Mouse (Mus musculus) C2C12 (cell line): ENCODE data around the gene Papolb. TPM values are rescaled to one million over a fixed set of nuclear protein-coding genes. Genes with fewer than 3 reads are reported as not detected.
A peak's percentile ranks its signal among the peaks of the same experiment; 100 is the strongest.

Source experiments
- H3K27me3 ChIP-seq: one replicate; pipeline ENCODE4 v1.6.1; 2011; ENCODE audit not compliant: control insufficient read depth, insufficient read depth, insufficient read length
- H3K36me3 ChIP-seq: one replicate; pipeline ENCODE4 v1.6.1; 2011; ENCODE audit not compliant: control insufficient read depth, insufficient read depth
- H3K4me3 ChIP-seq: one replicate; pipeline ENCODE4 v1.5.1; 2011; ENCODE audit warnings: mild to moderate bottlenecking, control low read depth; ENCODE audit not compliant: poor library complexity, insufficient read depth, severe bottlenecking
- H3K79me2 ChIP-seq: one replicate; pipeline ENCODE4 v1.6.1; 2011; ENCODE audit not compliant: control insufficient read depth, insufficient read depth
- H3K79me3 ChIP-seq: one replicate; pipeline ENCODE4 v1.6.1; 2011; ENCODE audit warnings: low read depth, control low read depth
- H3ac ChIP-seq: one replicate; pipeline ENCODE3; 2011; ENCODE audit warnings: low read depth; ENCODE audit not compliant: control insufficient read depth, insufficient read length
- CEBPB ChIP-seq: IDR thresholded peaks from one replicate; pipeline ENCODE4 v1.6.1; 2011; ENCODE audit warnings: low read depth, mild to moderate bottlenecking, control low read depth, moderate library complexity
- CTCF ChIP-seq: IDR thresholded peaks from one replicate; pipeline ENCODE4 v1.5.1; 2011; ENCODE audit not compliant: control insufficient read depth, insufficient read depth, insufficient read length
- FOSL1 ChIP-seq: IDR thresholded peaks from one replicate; pipeline ENCODE4 v1.8.0; 2011; ENCODE audit warnings: mild to moderate bottlenecking, low read length; ENCODE audit not compliant: poor library complexity, insufficient read depth, severe bottlenecking
- MAX ChIP-seq: IDR thresholded peaks from one replicate; pipeline ENCODE4 v1.6.1; 2011; ENCODE audit warnings: mild to moderate bottlenecking, control low read depth
- MYOD1 ChIP-seq: IDR thresholded peaks from one replicate; pipeline ENCODE4 v1.6.1; 2011; ENCODE audit warnings: low read depth; ENCODE audit not compliant: control insufficient read depth, insufficient read length
- MYOG ChIP-seq: IDR thresholded peaks from one replicate; pipeline ENCODE4 v1.6.1; 2011; ENCODE audit not compliant: control insufficient read depth, insufficient read length; ENCODE audit errors: extremely low read depth
- USF1 ChIP-seq: IDR thresholded peaks from one replicate; pipeline ENCODE4 v1.6.1; 2011; ENCODE audit warnings: low read depth, mild to moderate bottlenecking, control low read depth, moderate library complexity
- polyA plus RNA-seq: library from polyadenylated mRNA; unstranded; fragments of >200 nt; fragmentation: generic; extraction: Trizol; gene quantifications from one replicate; pipeline ENCODE4 v1.2.1, GENCODE M21; 2012; ENCODE audit warnings: missing spikeins

Gene Papolb
- polyA plus RNA-seq, 1 experiment = 0.07 TPM

DNA sequence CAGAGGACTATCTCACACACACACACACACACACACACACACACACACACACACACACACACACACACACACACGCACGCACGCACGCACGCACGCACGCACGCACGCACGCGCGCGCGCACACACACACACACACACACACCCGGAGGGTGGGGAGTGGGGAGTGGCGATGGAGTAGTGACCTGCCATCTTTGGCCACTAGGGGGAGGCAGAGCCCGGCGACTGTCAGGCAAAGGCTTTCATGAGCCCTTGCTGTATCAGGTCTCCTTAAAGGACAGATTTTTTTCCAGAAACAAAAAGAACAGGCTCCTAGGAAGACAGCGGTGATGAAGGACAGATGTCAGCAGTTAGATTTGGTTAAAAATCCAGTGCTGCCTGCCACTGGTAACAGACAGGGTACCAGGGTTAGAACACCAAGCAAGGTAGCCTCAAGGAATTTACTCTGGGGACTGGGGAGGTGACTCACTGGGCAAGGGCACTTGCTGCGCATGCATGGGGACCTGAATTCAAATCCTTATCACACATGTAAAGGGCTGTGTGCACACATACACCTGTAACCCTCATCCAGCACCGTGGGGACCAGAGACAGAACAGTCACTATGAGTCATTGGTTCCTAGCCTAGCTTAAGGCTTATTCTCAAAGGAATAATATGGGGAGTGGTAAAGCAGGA lies 27.7 kb upstream of the Papolb start:
- Histone ChIP-seq H3K79me2 (no peaks in the 10 kb centered on the region), H3ac (no peak overlapping the region), H3K36me3 (no peaks in the 10 kb centered on the region), H3K4me3 (no peak overlapping the region), H3K27me3 (peaks cover 7% of the 10 kb centered on the region), H3K79me3 (no peaks in the 10 kb centered on the region)
- TF ChIP-seq MAX (no peak), FOSL1 (no peak), USF1 (no peak), MYOG (no peak), CTCF (peak; percentile 89), CEBPB (no peak), MYOD1 (no peak)

- Histone ChIP-seq H3ac (no peak overlapping the region), H3K79me2 (no peaks in the 10 kb centered on the region)
- TF ChIP-seq MYOD1 (no peak), MYOG (no peak), MAX (no peak), FOSL1 (no peak)
Measured at GRCm38 (mm10) chr5:142556721-142557120, 26.8 kb upstream of the Papolb start.

GRCm38 (mm10) chr5:142555866-142556265 lies 26.0 kb upstream of the Papolb start:
- Histone ChIP-seq H3ac (no peak overlapping the region), H3K79me2 (no peaks in the 10 kb centered on the region), H3K4me3 (no peak overlapping the region), H3K27me3 (peaks cover 3% of the 10 kb centered on the region), H3K79me3 (no peaks in the 10 kb centered on the region), H3K36me3 (no peaks in the 10 kb centered on the region)
- TF ChIP-seq FOSL1 (no peak), CTCF (no peak), MYOG (no peak), MAX (no peak), USF1 (no peak), MYOD1 (no peak), CEBPB (no peak)

More at GRCm38 (mm10) chr5:142556721-142557120, 26.8 kb upstream of the Papolb start:
- no peak overlapping the region for H3K4me3 ChIP-seq
- H3K27me3 ChIP-seq = peaks cover 4% of the 10 kb centered on the region
- no peaks in the 10 kb centered on the region for H3K36me3 ChIP-seq
- H3K79me3 ChIP-seq = no peaks in the 10 kb centered on the region

DNA sequence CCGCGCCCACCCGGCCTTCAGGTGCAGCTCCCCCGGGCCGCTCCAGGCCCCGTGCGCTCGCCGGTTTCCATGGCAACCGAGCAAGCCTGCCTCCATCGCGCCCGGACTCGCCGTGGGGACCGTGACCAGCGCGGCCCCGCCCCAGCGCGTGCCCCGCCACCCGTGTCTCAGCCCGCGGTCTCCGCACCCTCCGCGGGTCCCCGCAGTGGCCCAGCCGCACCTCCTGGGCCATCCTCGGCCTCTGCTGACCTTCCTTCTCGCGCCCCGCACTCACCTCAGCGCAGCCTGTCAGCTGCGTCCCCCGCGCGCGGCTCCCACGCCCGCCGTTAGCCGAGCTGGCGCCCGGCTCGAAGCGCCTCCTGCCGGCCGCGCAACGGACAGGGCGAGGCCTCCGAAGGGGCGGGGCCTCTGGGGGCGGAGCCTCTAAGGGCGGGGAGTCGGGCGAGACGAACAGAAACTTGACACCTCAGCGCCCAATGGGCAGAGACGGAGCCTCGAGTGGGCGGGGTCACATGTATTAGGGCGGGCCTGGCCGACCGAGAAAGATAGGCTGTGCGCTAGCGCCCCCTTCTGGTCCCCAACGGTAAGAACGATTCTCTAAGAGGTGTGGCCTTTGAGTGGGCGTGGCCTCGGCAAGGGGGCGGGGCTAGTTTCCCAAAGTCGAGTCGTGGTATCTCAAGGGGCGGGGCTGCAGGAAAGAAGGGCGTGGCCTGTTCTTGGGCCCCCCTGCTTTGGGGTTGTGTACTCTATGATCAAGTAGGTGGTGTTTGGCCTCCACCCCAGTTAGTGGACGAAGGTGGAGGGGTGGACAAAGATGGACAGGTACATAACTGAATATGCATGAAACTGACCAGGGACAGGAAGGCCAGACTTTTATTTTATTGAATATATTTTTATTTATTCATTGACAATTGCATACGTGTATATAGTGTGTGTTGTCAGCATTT lies 21.1 kb upstream of the Papolb start, which contains the start of gene Radil:
Radil (minus strand) TSS at position 393 of the 947 bp plus-strand sequence.
- no peaks in the 10 kb centered on the region for H3K79me3 ChIP-seq
- H3ac ChIP-seq = peak within 1 kb of the TSS; percentile 88
- no peaks in the 10 kb centered on the region for H3K79me2 ChIP-seq
- peak within 1 kb of the TSS; percentile 41 for H3K4me3 ChIP-seq
- TF ChIP-seq MYOD1 (no peak), CTCF (peak; percentile 81)
- H3K27me3 ChIP-seq = no peaks in the 10 kb centered on the region
- no peaks in the 10 kb centered on the region for H3K36me3 ChIP-seq

DNA sequence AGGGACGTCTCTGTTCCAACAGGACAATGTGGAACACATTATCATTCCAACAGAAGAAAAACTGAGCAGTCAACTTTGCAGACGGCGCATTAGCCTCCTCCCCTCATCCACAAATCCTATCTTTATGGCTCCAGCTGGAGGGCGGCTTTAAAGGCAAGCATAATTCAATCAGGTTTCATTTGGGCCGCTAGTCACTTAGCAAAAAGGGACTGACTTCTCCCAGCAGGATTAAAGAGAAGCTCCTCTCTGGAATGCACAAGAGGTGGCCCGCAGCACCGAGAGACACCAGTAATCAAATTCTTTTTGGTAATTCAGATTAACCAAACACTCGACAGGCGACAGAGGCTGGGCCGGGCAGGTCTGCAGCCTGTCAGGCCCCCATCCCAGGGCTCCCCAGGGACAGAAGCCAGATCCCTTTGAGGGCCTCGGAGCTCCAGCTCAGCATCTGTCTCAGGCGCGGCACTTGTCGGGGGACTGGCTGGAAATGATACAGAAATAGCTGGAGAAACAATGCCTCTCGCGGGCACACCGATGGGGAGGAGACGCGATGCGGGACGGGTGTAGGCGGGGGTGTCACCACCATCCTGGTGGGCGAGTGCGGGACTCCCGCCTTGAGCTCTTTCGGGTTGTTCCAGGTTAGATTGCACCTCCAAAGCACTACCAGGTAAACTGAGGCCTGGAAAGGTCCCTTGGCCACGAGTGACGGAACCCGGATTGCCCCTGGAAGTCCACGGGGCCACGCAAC lies 20.3 kb upstream of the Papolb start:
- Histone ChIP-seq H3K36me3 (no peaks in the 10 kb centered on the region), H3ac (peak overlapping the region; percentile 88), H3K27me3 (no peaks in the 10 kb centered on the region), H3K79me3 (no peaks in the 10 kb centered on the region), H3K4me3 (peak overlapping the region; percentile 41), H3K79me2 (no peaks in the 10 kb centered on the region)
- TF ChIP-seq CTCF = no peak
- no peak for TF ChIP-seq MAX
- no peak for TF ChIP-seq MYOG
- TF ChIP-seq MYOD1 = no peak
- TF ChIP-seq FOSL1 = no peak
- TF ChIP-seq CEBPB = no peak
- TF ChIP-seq USF1 = no peak
